In the genomic region with DNA sequence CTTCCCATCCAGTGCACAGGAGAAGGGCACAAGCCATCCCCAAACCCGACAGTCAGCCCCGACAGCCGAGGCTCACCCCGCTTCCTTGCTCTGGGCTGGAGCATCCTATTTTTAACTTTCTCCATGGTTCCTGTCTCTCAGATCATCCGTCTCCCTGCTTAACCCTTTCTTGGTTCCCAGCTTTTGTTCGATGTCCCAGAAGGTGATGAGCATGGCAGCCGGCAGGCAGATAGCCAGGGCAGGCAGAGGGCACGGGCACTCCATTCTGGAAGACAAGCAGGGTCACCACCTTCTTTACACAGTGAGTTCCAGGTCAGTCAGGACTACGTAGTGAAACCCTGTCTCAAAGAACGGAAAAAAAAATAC, we compare ENCODE assay signal across 17 mouse cellular contexts. TPM values are rescaled to one million over a fixed set of nuclear protein-coding genes. Genes with fewer than 3 reads are reported as not detected.
DNase-seq lines count a peak whose midpoint lies in the region; ATAC-seq and TF ChIP-seq lines count a peak whose summit lies in the region.
"Had no signal": no experiment of that assay in that cellular context is flagged by ENCODE, and none has a peak within 500 bp of the region (broad histone marks: within the 10 kb centered on the region; RNA-seq: fewer than 3 reads in every experiment).

No protein-coding gene starts in this region.

- no peak overlapping the region for H3K9ac ChIP-seq in forebrain, postnatal 0 days
- no peak overlapping the region for H3K9ac ChIP-seq in forebrain, embryonic 12.5 days
- H3K9ac ChIP-seq in heart, embryonic 14.5 days (ENCODE audit: low read length), result 0 out of 2 replicates have a peak overlapping the region, but pooled peaks have one; percentile 44
- H3K9ac ChIP-seq: liver, embryonic 14.5 days; neural tube, embryonic 12.5 days had no signal

- no peak for DNase-seq in forebrain, postnatal 0 days
- no peak for DNase-seq in heart, postnatal 4 days
- DNase-seq in layer of hippocampus, adult 2 months (ENCODE audit: low spot score in 2 of 2), result no peak
- DNase-seq in layer of hippocampus, adult 8-10 months (ENCODE audit: low spot score in 2 of 2), result no peak
- no peak for DNase-seq in embryonic facial prominence, embryonic 10.5 days (ENCODE audit: low spot score)
- no peak for DNase-seq in left cerebral cortex, adult 18-20 months (ENCODE audit: low spot score in 2 of 2)
- DNase-seq: adrenal gland, adult 8-10 months; B cell, adult 2 months; gastrocnemius, postnatal 36 days; right cerebral cortex, postnatal 4 days; thymus, postnatal 14 days had no signal

- H3K36me3 ChIP-seq in forebrain, postnatal 0 days (ENCODE audit: insufficient read depth), result peaks cover 16% of the 10 kb centered on the region; the same call in 1 of the 2 replicates
- H3K36me3 ChIP-seq in forebrain, embryonic 12.5 days (replicated peaks), result peaks cover 9% of the 10 kb centered on the region
- H3K36me3 ChIP-seq in heart, embryonic 14.5 days (ENCODE audit: control insufficient read depth, insufficient read depth, low read length), result peaks cover 8% of the 10 kb centered on the region; the same call in 1 of the 2 replicates
- H3K36me3 ChIP-seq in embryonic facial prominence, embryonic 10.5 days (replicated peaks), result peaks cover 19% of the 10 kb centered on the region

- H3K27me3 ChIP-seq in forebrain, postnatal 0 days (ENCODE audit: insufficient read depth, low read length), result no peaks in the 10 kb centered on the region
- peaks cover 7% of the 10 kb centered on the region; the same call in 1 of the 2 replicates for H3K27me3 ChIP-seq in forebrain, embryonic 12.5 days
- no peaks in the 10 kb centered on the region for H3K27me3 ChIP-seq in heart, embryonic 14.5 days (ENCODE audit: control insufficient read depth, insufficient read depth, low read length)
- 0 out of 2 replicates have a peak, but pooled peaks cover 15% of the 10 kb centered on the region for H3K27me3 ChIP-seq in embryonic facial prominence, embryonic 10.5 days (replicated peaks; ENCODE audit: low read depth, poor library complexity, severe bottlenecking)
- H3K27me3 ChIP-seq: limb, embryonic 13.5 days; neural tube, embryonic 12.5 days had no signal

- H3K9me3 ChIP-seq in forebrain, postnatal 0 days (ENCODE audit: low read length), result no peaks in the 10 kb centered on the region
- H3K9me3 ChIP-seq in forebrain, embryonic 12.5 days, result no peaks in the 10 kb centered on the region
- H3K9me3 ChIP-seq in heart, embryonic 14.5 days (ENCODE audit: control insufficient read depth, low read length), result no peaks in the 10 kb centered on the region
- no peaks in the 10 kb centered on the region for H3K9me3 ChIP-seq in embryonic facial prominence, embryonic 10.5 days
- H3K9me3 ChIP-seq: limb, embryonic 13.5 days; neural tube, embryonic 12.5 days had no signal

- no peak overlapping the region for H3K4me3 ChIP-seq in forebrain, postnatal 0 days (ENCODE audit: low read depth, low read length)
- no peak overlapping the region for H3K4me3 ChIP-seq in forebrain, embryonic 12.5 days (replicated peaks)
- H3K4me3 ChIP-seq in heart, embryonic 14.5 days (ENCODE audit: control insufficient read depth in 1 of 2, insufficient read depth in 1 of 2, low read depth in 1 of 2, low read length in 2 of 2), result no peak overlapping the region
- H3K4me3 ChIP-seq in layer of hippocampus, adult 2 months, result no peak overlapping the region
- no peak overlapping the region for H3K4me3 ChIP-seq in embryonic facial prominence, embryonic 10.5 days
- H3K4me3 ChIP-seq: limb, embryonic 13.5 days; neural tube, embryonic 12.5 days had no signal

- WGBS in forebrain, postnatal 0 days, result 59% methylated on average over 10 of the region's 10 CpGs
- 74% methylated on average over 10 of the region's 10 CpGs for WGBS in forebrain, embryonic 12.5 days
- WGBS in heart, embryonic 14.5 days, result 28% methylated on average over 10 of the region's 10 CpGs
- 66% methylated on average over 10 of the region's 10 CpGs for WGBS in embryonic facial prominence, embryonic 10.5 days

- no peak for ATAC-seq in forebrain, postnatal 0 days
- ATAC-seq in forebrain, embryonic 12.5 days (ENCODE audit: low FRiP score), result no peak
- ATAC-seq in heart, embryonic 14.5 days (ENCODE audit: insufficient number of reproducible peaks, insufficient read depth, low FRiP score, low read depth), result no peak
- ATAC-seq: hindbrain, postnatal 0 days had no signal

- H3K27ac ChIP-seq in forebrain, postnatal 0 days (ENCODE audit: low read depth, low read length), result peak overlapping the region; percentile 55
- no peak overlapping the region for H3K27ac ChIP-seq in forebrain, embryonic 12.5 days
- H3K27ac ChIP-seq in heart, embryonic 14.5 days (replicated peaks in 1 of 2; ENCODE audit: control insufficient read depth in 1 of 2, insufficient read depth in 1 of 2, low read depth in 2 of 2, low read length in 2 of 2), result peak overlapping the region in 1 of 2 experiments; percentile 41; a peak in 1 of 4 replicates
- H3K27ac ChIP-seq in layer of hippocampus, adult 2 months, result peak overlapping the region; percentile 57
- 0 out of 2 replicates have a peak overlapping the region, but pooled peaks have one; percentile 11 for H3K27ac ChIP-seq in embryonic facial prominence, embryonic 10.5 days (replicated peaks)
- H3K27ac ChIP-seq: hindbrain, postnatal 0 days; limb, embryonic 13.5 days; liver, embryonic 14.5 days; neural tube, embryonic 12.5 days had no signal

- peaks cover 4% of the 10 kb centered on the region; the same call in 1 of the 2 replicates for H3K4me1 ChIP-seq in forebrain, postnatal 0 days (ENCODE audit: insufficient read depth)
- H3K4me1 ChIP-seq in forebrain, embryonic 12.5 days, result peaks cover 21% of the 10 kb centered on the region
- peaks cover 60 to 64% of the 10 kb centered on the region in 2 experiments for H3K4me1 ChIP-seq in heart, embryonic 14.5 days (ENCODE audit: control insufficient read depth in 2 of 2, insufficient read depth in 2 of 2, low read length in 2 of 2)
- peaks cover 40% of the 10 kb centered on the region for H3K4me1 ChIP-seq in embryonic facial prominence, embryonic 10.5 days

- TF ChIP-seq CTCF in forebrain, postnatal 0 days (IDR thresholded peaks at IDR 0.05; ENCODE audit: low read depth), result no peak
- TF ChIP-seq CTCF in layer of hippocampus, adult 2 months (conservative IDR thresholded peaks at IDR 0.05), result no peak

- H3K4me2 ChIP-seq in forebrain, postnatal 0 days (ENCODE audit: low read depth), result no peak overlapping the region
- no peak overlapping the region for H3K4me2 ChIP-seq in forebrain, embryonic 12.5 days
- H3K4me2 ChIP-seq in heart, embryonic 14.5 days (ENCODE audit: low read length), result peak overlapping the region; percentile 17; the same call in 1 of the 2 replicates
- H3K4me2 ChIP-seq: limb, embryonic 13.5 days; neural tube, embryonic 12.5 days had no signal

RNA-seq across cellular contexts. Expression of a gene that starts 19.7 kb away (rescaled TPM):
- 37.9 and 49.9 TPM in 2 replicates for total RNA-seq in forebrain, postnatal 0 days (2014; rRNA removed)
- 14.1 and 17.6 TPM in 2 replicates for polyA plus RNA-seq in forebrain, postnatal 0 days (2015; fragmentation: Nextera tagmentation; extraction: Ambion mirVana)
- 22.7 and 23.0 TPM in 2 replicates for polyA plus RNA-seq in forebrain, embryonic 12.5 days (2016; fragmentation: Nextera tagmentation; extraction: Ambion mirVana)
- polyA plus RNA-seq in heart, embryonic 14.5 days (2014; fragmentation: Nextera tagmentation; extraction: Ambion mirVana), result 5.9 and 7.3 TPM in 2 replicates
- total RNA-seq in heart, postnatal 4 days (2021), result 1 to 10 TPM; 6.9 TPM
- 100 to 1,000 TPM; 192 to 212 TPM for total RNA-seq in layer of hippocampus, adult 2 months (2021)
- total RNA-seq in layer of hippocampus, adult 8-10 months (2022), result 100 to 1,000 TPM; 168 to 220 (median 192) TPM
- 16.3 and 21.0 TPM in 2 replicates for polyA plus RNA-seq in embryonic facial prominence, embryonic 10.5 days (2016; fragmentation: Nextera tagmentation; extraction: Ambion mirVana)
- total RNA-seq in left cerebral cortex, adult 18-20 months (2021), result 100 to 1,000 TPM; 125 to 129 TPM

RNA-seq across cellular contexts. Expression of a gene that starts 38.5 kb away (rescaled TPM):
- 25.3 and 26.5 TPM in 2 replicates for total RNA-seq in forebrain, postnatal 0 days (2014; rRNA removed)
- 22.6 and 24.1 TPM in 2 replicates for polyA plus RNA-seq in forebrain, postnatal 0 days (2015; fragmentation: Nextera tagmentation; extraction: Ambion mirVana)
- 90.5 and 103 TPM in 2 replicates for polyA plus RNA-seq in forebrain, embryonic 12.5 days (2016; fragmentation: Nextera tagmentation; extraction: Ambion mirVana)
- 53.8 and 54.9 TPM in 2 replicates for polyA plus RNA-seq in heart, embryonic 14.5 days (2014; fragmentation: Nextera tagmentation; extraction: Ambion mirVana)
- total RNA-seq in heart, postnatal 4 days (2021), result 10 to 100 TPM; 78.3 to 83.0 TPM
- total RNA-seq in layer of hippocampus, adult 2 months (2021), result 1 to 10 TPM; 4.7 TPM
- 1 to 10 TPM; 4.0 to 4.7 (median 4.1) TPM for total RNA-seq in layer of hippocampus, adult 8-10 months (2022)
- polyA plus RNA-seq in embryonic facial prominence, embryonic 10.5 days (2016; fragmentation: Nextera tagmentation; extraction: Ambion mirVana), result 80.7 and 89.6 TPM in 2 replicates
- total RNA-seq in left cerebral cortex, adult 18-20 months (2021), result 1 to 10 TPM; 3.2 to 4.8 TPM

RNA-seq across cellular contexts. Expression of a gene that starts 54.7 kb away (rescaled TPM):
- total RNA-seq in forebrain, postnatal 0 days (2014; rRNA removed), result 5.3 and 10.3 TPM in 2 replicates
- polyA plus RNA-seq in forebrain, postnatal 0 days (2015; fragmentation: Nextera tagmentation; extraction: Ambion mirVana), result 13.8 and 18.1 TPM in 2 replicates
- polyA plus RNA-seq in forebrain, embryonic 12.5 days (2016; fragmentation: Nextera tagmentation; extraction: Ambion mirVana), result not detected in 2 replicates
- 0.61 and 0.67 TPM in 2 replicates for polyA plus RNA-seq in heart, embryonic 14.5 days (2014; fragmentation: Nextera tagmentation; extraction: Ambion mirVana)
- 1 to 10 TPM; 9.3 to 9.8 TPM for total RNA-seq in heart, postnatal 4 days (2021)
- total RNA-seq in layer of hippocampus, adult 2 months (2021), result 1 to 10 TPM; 3.5 to 4.5 TPM
- total RNA-seq in layer of hippocampus, adult 8-10 months (2022), result 1 to 10 TPM; 5.1 to 7.3 (median 6.2) TPM
- polyA plus RNA-seq in embryonic facial prominence, embryonic 10.5 days (2016; fragmentation: Nextera tagmentation; extraction: Ambion mirVana), result not detected in 2 replicates
- 1 to 10 TPM; 2.0 to 7.4 TPM for total RNA-seq in left cerebral cortex, adult 18-20 months (2021)
- polyA plus RNA-seq: limb, embryonic 13.5 days; liver, embryonic 14.5 days; neural tube, embryonic 12.5 days had no signal
